Comparison of ENCODE assay signal across 24 mouse cellular contexts in genomic region chr2:155814829-155815228, GRCm38 (mm10). TPM values are rescaled to one million over a fixed set of nuclear protein-coding genes. Genes with fewer than 3 reads are reported as not detected.
DNase-seq lines count a peak whose midpoint lies in the region; ATAC-seq and TF ChIP-seq lines count a peak whose summit lies in the region.
"Had no signal": no experiment of that assay in that cellular context is flagged by ENCODE, and none has a peak within 500 bp of the region (broad histone marks: within the 10 kb centered on the region; RNA-seq: fewer than 3 reads in every experiment).

No protein-coding gene starts in this region.

- H3K9me3 ChIP-seq in kidney, postnatal 0 days (replicated peaks; ENCODE audit: low read length), result no peaks in the 10 kb centered on the region
- H3K9me3 ChIP-seq in MEL (replicated peaks; ENCODE audit: insufficient read depth, low read length), result no peaks in the 10 kb centered on the region
- H3K9me3 ChIP-seq: embryonic facial prominence, embryonic 15.5 days; heart, embryonic 10.5 days; limb, embryonic 13.5 days; lung, embryonic 15.5 days had no signal

- peak; percentile 52 for DNase-seq in kidney, postnatal 0 days (ENCODE audit: low spot score)
- no peak for DNase-seq in kidney, postnatal 14 days
- DNase-seq in 416B (ENCODE audit: low read depth) (peak; percentile 48), MEL (ENCODE audit: low read depth, low spot score) (peak; percentile 82), adipocyte (ENCODE audit: low spot score) (no peak)
- peak; percentile 40 to 43 for DNase-seq in cerebellum, postnatal 25 days
- no peak for DNase-seq in gastrocnemius, postnatal 4 days (ENCODE audit: low spot score in 2 of 2)
- DNase-seq in embryo, embryonic 9.5 days (ENCODE audit: extremely low spot score), result no peak
- DNase-seq: gastrocnemius, postnatal 36 days; kidney, adult 9 months; midbrain, embryonic 14.5 days had no signal

- H3K4me2 ChIP-seq in kidney, postnatal 0 days (ENCODE audit: low read length), result no peak overlapping the region
- H3K4me2 ChIP-seq: embryonic facial prominence, embryonic 15.5 days; limb, embryonic 13.5 days; lung, embryonic 15.5 days had no signal

- TF ChIP-seq CTCF in kidney, postnatal 0 days (IDR thresholded peaks at IDR 0.05; ENCODE audit: low read depth), result no peak
- TF ChIP-seq CTCF in MEL (IDR thresholded peaks at IDR 0.05 in 2 of 3, conservative IDR thresholded peaks at IDR 0.05 in 1 of 3; ENCODE audit: control insufficient read depth in 1 of 3, insufficient read depth in 1 of 3, low read depth in 2 of 3, low read length in 3 of 3, poor library complexity in 1 of 3, severe bottlenecking in 1 of 3), result no peak

- TF ChIP-seq POLR2A in MEL (IDR thresholded peaks at IDR 0.05; ENCODE audit: control insufficient read depth in 1 of 2, insufficient read depth in 1 of 2, low read depth in 1 of 2, low read length in 2 of 2, poor library complexity in 1 of 2), result no peak

- peaks cover 6% of the 10 kb centered on the region; the same call in 1 of the 2 replicates for H3K4me1 ChIP-seq in kidney, postnatal 0 days (replicated peaks; ENCODE audit: insufficient read depth, low read length)
- peaks cover 2 to 6% of the 10 kb centered on the region in 2 experiments for H3K4me1 ChIP-seq in MEL (ENCODE audit: control insufficient read depth in 1 of 2, insufficient read depth in 2 of 2, low read length in 2 of 2)

- ATAC-seq in kidney, postnatal 0 days (replicated peaks; ENCODE audit: low FRiP score, low read depth), result no peak
- ATAC-seq: forebrain, embryonic 16.5 days; inflammation-experienced regulatory T-cells, adult 6 months had no signal

- H3K27me3 ChIP-seq in kidney, postnatal 0 days (ENCODE audit: insufficient read depth, low read length), result no peaks in the 10 kb centered on the region
- no peaks in the 10 kb centered on the region for H3K27me3 ChIP-seq in MEL (ENCODE audit: control insufficient read depth in 1 of 2, insufficient read depth in 2 of 2, low read length in 2 of 2)
- H3K27me3 ChIP-seq: embryonic facial prominence, embryonic 15.5 days; limb, embryonic 13.5 days; lung, embryonic 15.5 days had no signal

- WGBS in kidney, postnatal 0 days, result 13% methylated on average over 5 of the region's 5 CpGs

- no peak for TF ChIP-seq RAD21 in MEL (IDR thresholded peaks at IDR 0.05; ENCODE audit: low read depth, low read length)

- no peak overlapping the region for H3K9ac ChIP-seq in kidney, postnatal 0 days (ENCODE audit: low read depth, low read length)
- no peak overlapping the region for H3K9ac ChIP-seq in MEL (ENCODE audit: control insufficient read depth, low read depth, low read length, poor library complexity, severe bottlenecking)
- H3K9ac ChIP-seq: embryonic facial prominence, embryonic 15.5 days; limb, embryonic 13.5 days; liver, embryonic 14.5 days; lung, embryonic 15.5 days had no signal

- no peak for TF ChIP-seq EP300 in MEL (IDR thresholded peaks at IDR 0.05; ENCODE audit: low read depth in 1 of 2, low read length in 2 of 2)

- H3K4me3 ChIP-seq in kidney, postnatal 0 days (replicated peaks; ENCODE audit: low read depth, low read length), result no peak overlapping the region
- H3K4me3 ChIP-seq in MEL (ENCODE audit: control insufficient read depth in 1 of 2, insufficient read depth in 1 of 2, low read depth in 2 of 2, low read length in 2 of 2), result no peak overlapping the region
- H3K4me3 ChIP-seq: embryonic facial prominence, embryonic 15.5 days; heart, embryonic 10.5 days; limb, embryonic 13.5 days; lung, embryonic 15.5 days; myocyte had no signal

- H3K79me2 ChIP-seq in MEL (ENCODE audit: control insufficient read depth, insufficient read depth, low read length, poor library complexity), result no peaks in the 10 kb centered on the region

- H3K27ac ChIP-seq in kidney, postnatal 0 days, result no peak overlapping the region
- H3K27ac ChIP-seq in MEL (ENCODE audit: control insufficient read depth, low read depth, low read length), result no peak overlapping the region
- H3K27ac ChIP-seq: embryonic facial prominence, embryonic 15.5 days; heart, embryonic 10.5 days; limb, embryonic 13.5 days; liver, embryonic 14.5 days; lung, embryonic 15.5 days had no signal

- 0 out of 2 replicates have a peak, but pooled peaks cover 2% of the 10 kb centered on the region for H3K36me3 ChIP-seq in kidney, postnatal 0 days (ENCODE audit: insufficient read depth, low read length)
- H3K36me3 ChIP-seq in MEL (ENCODE audit: control insufficient read depth in 1 of 2, insufficient read depth in 2 of 2, low read length in 2 of 2), result peaks cover 0 to 4% of the 10 kb centered on the region in 2 experiments; a peak in 2 of 4 replicates

TF ChIP-seq in MEL, 35 proteins besides CTCF, POLR2A, EP300 and RAD21:
- TF ChIP-seq CHD2 (IDR thresholded peaks at IDR 0.05; ENCODE audit: low read length), result peak; percentile 86
- TF ChIP-seq MAZ (IDR thresholded peaks at IDR 0.05; ENCODE audit: low read depth, low read length), result no peak

RNA-seq across cellular contexts. Expression of gene BC029722, which starts 4.4 kb away (rescaled TPM):
- polyA plus RNA-seq in kidney, postnatal 0 days (2015; fragmentation: Nextera tagmentation; extraction: Ambion mirVana), result 28.4 and 29.5 TPM in 2 replicates
- total RNA-seq in MEL (2012; rRNA removed), result 5.9 TPM in 2 replicates
- polyA plus RNA-seq in MEL (2012; ENCODE audit: insufficient read depth in 1 of 2, insufficient read length in 2 of 2, low read depth in 1 of 2, low replicate concordance in 2 of 2, missing spikeins in 1 of 2), result 10 to 100 TPM in 1 of 2 experiments, not detected in 1; 19.7 TPM
- total RNA-seq in gastrocnemius, postnatal 4 days (2021), result 10 to 100 TPM; 11.4 to 13.5 TPM

RNA-seq across cellular contexts. Expression of gene Eif6, which starts 11.9 kb away (rescaled TPM):
- polyA plus RNA-seq in kidney, postnatal 0 days (2015; fragmentation: Nextera tagmentation; extraction: Ambion mirVana), result 207 and 220 TPM in 2 replicates
- 318 and 349 TPM in 2 replicates for total RNA-seq in MEL (2012; rRNA removed)
- polyA plus RNA-seq in MEL (2012; ENCODE audit: insufficient read depth in 1 of 2, insufficient read length in 2 of 2, low read depth in 1 of 2, low replicate concordance in 2 of 2, missing spikeins in 1 of 2), result 100 to 1,000 TPM in 1 of 2 experiments, not detected in 1; 408 TPM
- 10 to 100 TPM; 74.9 to 79.4 TPM for total RNA-seq in gastrocnemius, postnatal 4 days (2021)

RNA-seq across cellular contexts. Expression of gene Fam83c, which starts 19.8 kb away (rescaled TPM):
- polyA plus RNA-seq in kidney, postnatal 0 days (2015; fragmentation: Nextera tagmentation; extraction: Ambion mirVana), result 0.07 and 0.10 TPM in 2 replicates
- total RNA-seq in MEL (2012; rRNA removed), result 0.04 TPM in 1 of 2 replicates, not detected in the other
- polyA plus RNA-seq in MEL (2012; ENCODE audit: insufficient read depth in 1 of 2, insufficient read length in 2 of 2, low read depth in 1 of 2, low replicate concordance in 2 of 2, missing spikeins in 1 of 2), result under 1 TPM in 1 of 2 experiments, not detected in 1; 0.03 TPM
- total RNA-seq in gastrocnemius, postnatal 4 days (2021), result not detected
- total RNA-seq: adrenal gland, postnatal 36 days; gastrocnemius, postnatal 36 days; layer of hippocampus, postnatal 10 days; left cerebral cortex, postnatal 10 days; megakaryocyte progenitor cell, adult 5-6 weeks had no signal
- polyA plus RNA-seq: cortical plate, adult 2 months; inflammation-experienced regulatory T-cells, adult 6 months; myocyte had no signal

RNA-seq across cellular contexts. Expression of gene Mmp24, which starts 39.7 kb away (rescaled TPM):
- 0.03 and 0.08 TPM in 2 replicates for polyA plus RNA-seq in kidney, postnatal 0 days (2015; fragmentation: Nextera tagmentation; extraction: Ambion mirVana)
- total RNA-seq in MEL (2012; rRNA removed), result 0.23 and 0.27 TPM in 2 replicates
- under 1 TPM in 1 of 2 experiments, not detected in 1; 0.06 TPM for polyA plus RNA-seq in MEL (2012; ENCODE audit: insufficient read depth in 1 of 2, insufficient read length in 2 of 2, low read depth in 1 of 2, low replicate concordance in 2 of 2, missing spikeins in 1 of 2)
- total RNA-seq in gastrocnemius, postnatal 4 days (2021), result under 1 TPM; 0.05 TPM
- total RNA-seq: gastrocnemius, postnatal 36 days had no signal
- polyA plus RNA-seq: heart, embryonic 10.5 days; inflammation-experienced regulatory T-cells, adult 6 months had no signal

Comparison
In these comparisons a context has a peak if more than half of its experiments do, and no peak if none do; other contexts are left out.
1. DNase-seq: peak in kidney, postnatal 0 days (single experiment), 416B (single experiment), MEL (single experiment) and cerebellum, postnatal 25 days (2 of 2); none in kidney, postnatal 14 days (single experiment), gastrocnemius, postnatal 4 days (0 of 2), embryo, embryonic 9.5 days (single experiment) and adipocyte (single experiment).